Mouse (Mus musculus): ENCODE results near the gene Plekha5. TPM values are rescaled to one million over a fixed set of nuclear protein-coding genes. Genes with fewer than 3 reads are reported as not detected.
A peak's percentile ranks its signal among the peaks of the same experiment; 100 is the strongest.
"Not testable (repeated sequence)": the region's sequence is repeated elsewhere in the genome, so short reads cannot be mapped to it uniquely, and the experiment has no call there.

The Plekha5 gene
- polyA plus RNA-seq, 1 experiment from 2014 or later = 40.3 TPM

DNA sequence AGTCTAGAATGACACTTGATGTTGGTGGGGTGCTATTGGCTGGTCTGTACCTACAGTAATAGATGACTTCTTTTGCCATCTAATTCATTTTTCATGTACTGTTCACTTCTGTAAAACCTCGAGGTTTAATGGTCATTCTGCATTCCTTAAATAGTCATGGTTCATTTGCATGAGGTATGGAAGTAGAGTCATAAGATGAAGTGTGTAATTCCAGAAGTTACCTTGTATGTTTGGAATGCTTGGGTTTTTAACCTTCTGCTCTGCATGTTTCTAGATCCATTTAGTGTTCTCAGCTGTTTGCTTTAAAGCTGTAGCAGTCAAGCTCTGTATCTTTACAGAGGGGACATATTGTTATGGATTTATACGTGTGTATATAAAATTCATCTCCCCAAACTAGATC is 144.0 kb downstream of the Plekha5 start:
- no peak overlapping the region for H3K4me3 ChIP-seq
- H3K9ac ChIP-seq = no peak overlapping the region
- H3K4me1 ChIP-seq (replicated peaks) = peaks cover 8% of the 10 kb centered on the region; the same call in 1 of the 2 replicates
- WGBS = 71% methylated on average over 2 of the region's 2 CpGs
- ATAC-seq (ENCODE audit: low FRiP score, low read depth) = no peak
- H3K36me3 ChIP-seq = peaks cover 23% of the 10 kb centered on the region
- no peak overlapping the region for H3K27ac ChIP-seq (replicated peaks)
- no peaks in the 10 kb centered on the region for H3K27me3 ChIP-seq
- H3K4me2 ChIP-seq = no peak overlapping the region
- H3K9me3 ChIP-seq = no peaks in the 10 kb centered on the region

DNA sequence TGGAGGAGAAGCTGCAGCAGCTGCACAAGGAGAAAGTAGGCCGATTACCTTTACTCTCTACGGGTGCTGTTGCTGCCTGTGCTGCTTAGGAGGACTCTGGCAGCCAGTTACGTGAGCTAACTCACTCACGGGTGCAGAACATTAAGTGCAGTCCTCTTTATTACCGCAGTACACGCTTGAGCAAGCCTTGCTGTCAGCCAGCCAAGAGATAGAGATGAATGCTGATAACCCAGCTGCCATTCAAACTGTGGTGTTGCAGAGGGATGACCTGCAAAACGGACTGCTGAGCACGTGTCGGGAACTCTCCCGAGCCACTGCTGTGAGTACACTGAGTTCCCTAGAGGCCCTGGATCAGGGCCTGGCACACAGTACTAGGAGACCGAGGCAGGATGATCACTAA is 146.3 kb downstream of the Plekha5 start:
- ATAC-seq (ENCODE audit: low FRiP score, low read depth) = peak; percentile 70
- Histone ChIP-seq H3K4me3 (no peak overlapping the region), H3K4me2 (no peak overlapping the region), H3K27me3 (no peaks in the 10 kb centered on the region), H3K36me3 (peaks cover 43% of the 10 kb centered on the region), H3K4me1 (replicated peaks) (peaks cover 8% of the 10 kb centered on the region; the same call in 1 of the 2 replicates), H3K9ac (no peak overlapping the region), H3K9me3 (no peaks in the 10 kb centered on the region), H3K27ac (replicated peaks) (no peak overlapping the region)
- WGBS = 62% methylated on average over 11 of the region's 11 CpGs

DNA sequence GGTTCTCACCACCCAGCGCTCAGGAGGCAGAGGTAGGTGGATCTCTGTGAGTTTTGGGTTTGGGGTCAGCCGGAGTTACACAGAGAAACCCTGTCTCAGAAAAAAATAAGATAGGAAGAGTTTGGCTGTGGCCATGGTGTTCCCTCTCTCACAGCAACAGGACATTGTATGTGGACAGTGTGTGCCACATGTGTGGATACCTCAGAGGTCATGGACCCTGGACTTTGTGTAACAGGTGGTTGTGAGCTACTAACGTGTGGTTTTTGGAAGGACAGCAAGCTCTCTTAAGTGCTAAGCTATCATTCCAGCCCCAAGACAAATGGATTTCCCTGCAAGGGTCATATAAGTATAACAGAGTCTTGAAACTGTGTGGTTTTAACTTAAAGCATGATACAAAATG is 151.1 kb downstream of the Plekha5 start:
- ATAC-seq (ENCODE audit: low FRiP score, low read depth) = no peak
- H3K27me3 ChIP-seq = no peaks in the 10 kb centered on the region
- no peaks in the 10 kb centered on the region for H3K9me3 ChIP-seq
- H3K4me2 ChIP-seq = no peak overlapping the region
- H3K4me3 ChIP-seq = no peak overlapping the region
- peaks cover 60% of the 10 kb centered on the region for H3K36me3 ChIP-seq
- 0 out of 2 replicates have a peak, but pooled peaks cover 3% of the 10 kb centered on the region for H3K4me1 ChIP-seq (replicated peaks)
- H3K27ac ChIP-seq (replicated peaks) = no peak overlapping the region
- H3K9ac ChIP-seq = no peak overlapping the region
- 99% methylated on average over 3 of the region's 3 CpGs for whole genome bisulfite sequencing

DNA sequence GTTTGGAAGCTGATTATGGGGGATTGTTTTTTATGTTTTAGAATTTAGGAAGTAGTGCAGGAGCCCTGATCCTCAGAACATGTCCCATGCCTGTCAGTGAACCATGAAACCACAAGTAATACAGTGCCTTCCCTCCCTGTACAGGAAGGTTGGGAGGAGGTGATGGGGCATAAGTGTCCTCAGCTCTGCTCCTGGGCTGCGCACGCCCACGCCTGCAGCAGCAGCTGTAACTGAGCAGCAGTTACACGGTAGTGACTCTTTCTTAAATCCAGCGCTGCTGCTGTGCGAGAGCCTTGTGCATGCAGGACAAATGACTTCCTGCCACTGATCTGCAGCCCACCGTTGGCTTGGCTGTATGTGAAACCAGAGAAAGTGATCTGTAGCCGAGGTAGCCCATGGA is 152.3 kb downstream of the Plekha5 start:
- Histone ChIP-seq H3K4me1 (replicated peaks) (no peaks in the 10 kb centered on the region), H3K27me3 (no peaks in the 10 kb centered on the region), H3K9ac (no peak overlapping the region), H3K9me3 (no peaks in the 10 kb centered on the region), H3K27ac (replicated peaks) (no peak overlapping the region), H3K36me3 (peaks cover 54% of the 10 kb centered on the region), H3K4me2 (no peak overlapping the region), H3K4me3 (no peak overlapping the region)
- 89% methylated on average over 8 of the region's 8 CpGs for WGBS
- ATAC-seq (ENCODE audit: low FRiP score, low read depth) = no peak

DNA sequence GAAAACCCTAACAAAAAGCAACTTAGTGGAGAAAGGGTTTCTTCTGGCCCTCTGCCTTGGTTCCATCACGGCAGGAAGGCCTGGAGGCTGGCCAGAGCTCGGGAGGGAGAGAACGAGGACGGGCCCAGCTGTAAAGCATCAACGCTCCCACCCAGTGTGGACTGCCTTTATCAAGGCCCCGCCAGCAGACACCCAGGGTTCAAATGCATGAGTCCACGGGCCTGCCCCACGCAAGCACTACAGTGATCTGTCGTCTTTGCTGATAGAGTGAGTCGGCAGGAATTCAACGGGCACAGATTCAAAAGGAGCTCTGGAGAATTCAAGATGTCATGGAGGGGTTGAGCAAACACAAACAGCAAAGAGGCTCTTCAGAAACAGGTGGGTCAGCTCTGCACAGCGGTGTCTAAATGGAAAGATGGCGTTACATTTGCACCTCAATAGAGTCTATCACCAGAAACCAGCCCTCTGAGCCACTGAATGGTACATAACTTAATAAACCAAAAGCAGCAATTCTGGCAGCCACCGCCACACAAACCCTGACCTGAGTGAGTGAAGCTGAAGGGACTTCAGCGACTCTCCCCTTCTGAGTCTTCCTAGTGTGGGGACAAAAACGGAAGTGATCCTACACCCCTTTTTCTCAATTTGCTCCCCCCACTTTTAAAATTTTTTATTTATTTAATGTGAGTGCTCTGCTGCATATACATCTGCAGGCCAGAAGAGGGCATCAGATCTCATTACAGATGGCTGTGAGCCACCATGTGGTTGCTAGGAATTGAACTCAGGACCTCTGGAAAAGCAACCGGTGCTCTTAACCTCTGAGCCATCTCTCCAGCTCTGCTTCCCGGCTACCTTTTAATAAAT is 153.3 kb downstream of the Plekha5 start:
- no peaks in the 10 kb centered on the region for H3K27me3 ChIP-seq
- 0 out of 2 replicates have a peak, but pooled peaks have one; percentile 45 for ATAC-seq (ENCODE audit: low FRiP score, low read depth)
- H3K36me3 ChIP-seq = peaks cover 54% of the 10 kb centered on the region
- H3K27ac ChIP-seq (replicated peaks) = no peak overlapping the region
- 62% methylated on average over 18 of the region's 18 CpGs for WGBS
- H3K4me3 ChIP-seq = no peak overlapping the region
- H3K9me3 ChIP-seq = no peaks in the 10 kb centered on the region
- H3K9ac ChIP-seq = no peak overlapping the region
- H3K4me2 ChIP-seq = no peak overlapping the region
- H3K4me1 ChIP-seq (replicated peaks) = no peaks in the 10 kb centered on the region

DNA sequence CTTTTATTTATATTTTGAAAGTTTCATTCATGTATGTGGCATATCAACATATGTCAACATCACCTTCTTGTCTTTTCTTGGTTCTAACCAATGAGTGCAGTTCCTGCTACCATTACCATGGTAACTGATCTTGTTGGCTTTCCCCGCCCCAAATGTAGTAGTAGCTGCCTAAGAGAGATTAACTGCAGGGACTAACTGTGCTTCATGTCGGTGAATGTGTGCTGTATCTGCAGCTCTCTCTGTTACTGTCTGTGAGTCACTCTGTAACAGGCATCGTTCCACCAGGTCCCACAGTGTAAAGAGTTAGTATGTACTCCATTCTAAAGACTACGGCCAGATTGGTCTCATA is 153.9 kb downstream of the Plekha5 start:
- ATAC-seq (ENCODE audit: low FRiP score, low read depth) = no peak
- no peaks in the 10 kb centered on the region for H3K9me3 ChIP-seq
- 97% methylated on average over 4 of the region's 4 CpGs for WGBS
- no peak overlapping the region for H3K27ac ChIP-seq (replicated peaks)
- H3K27me3 ChIP-seq = no peaks in the 10 kb centered on the region
- H3K4me1 ChIP-seq (replicated peaks) = no peaks in the 10 kb centered on the region
- peaks cover 47% of the 10 kb centered on the region for H3K36me3 ChIP-seq
- H3K4me3 ChIP-seq = no peak overlapping the region
- no peak overlapping the region for H3K4me2 ChIP-seq
- no peak overlapping the region for H3K9ac ChIP-seq

DNA sequence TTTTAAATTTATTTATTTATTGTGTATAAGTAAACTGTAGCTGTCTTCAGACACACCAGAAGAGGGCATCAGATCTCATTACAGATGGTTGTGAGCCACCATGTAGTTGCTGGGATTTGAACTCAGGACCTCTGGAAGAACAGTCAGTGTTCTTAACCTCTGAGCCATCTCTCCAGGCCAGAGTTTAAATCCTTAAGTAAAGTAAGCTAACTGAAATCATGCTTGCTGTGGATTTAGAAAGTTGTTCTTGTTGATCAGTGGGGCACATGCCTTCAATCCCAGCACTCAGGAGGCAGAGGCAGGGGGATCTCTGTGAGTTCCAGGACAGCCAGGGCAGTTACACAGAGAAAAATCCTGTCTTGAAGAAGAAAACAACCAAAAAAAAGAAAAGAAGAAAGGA is 155.1 kb downstream of the Plekha5 start:
- not testable (repeated sequence) for H3K4me2 ChIP-seq; H3K27ac ChIP-seq (replicated peaks); H3K27me3 ChIP-seq; H3K9me3 ChIP-seq; H3K9ac ChIP-seq; H3K4me3 ChIP-seq; H3K4me1 ChIP-seq (replicated peaks); ATAC-seq (ENCODE audit: low FRiP score, low read depth)
- peaks cover 43% of the 10 kb centered on the region for H3K36me3 ChIP-seq

DNA sequence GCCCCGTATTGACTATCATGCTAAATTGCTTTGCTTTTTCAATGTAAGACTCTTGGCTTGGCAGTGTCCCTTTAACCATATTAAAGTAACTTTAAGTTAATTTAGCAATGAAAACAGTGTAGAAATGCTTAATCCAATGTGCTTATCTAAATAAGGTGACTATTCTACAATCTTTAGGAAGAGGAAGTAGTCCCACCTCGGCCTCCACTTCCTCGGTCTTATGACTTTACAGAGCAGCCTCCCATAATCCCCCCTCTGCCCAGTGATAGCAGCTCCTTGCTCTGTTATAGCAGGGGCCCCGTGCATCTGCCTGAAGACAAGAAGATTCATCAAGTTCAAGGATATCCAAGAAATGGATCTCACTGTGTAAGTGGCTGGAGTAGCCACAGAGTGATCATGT is 156.3 kb downstream of the Plekha5 start:
- H3K4me3 ChIP-seq = no peak overlapping the region
- no peak overlapping the region for H3K27ac ChIP-seq (replicated peaks)
- no peaks in the 10 kb centered on the region for H3K9me3 ChIP-seq
- H3K36me3 ChIP-seq = peaks cover 34% of the 10 kb centered on the region
- no peak for ATAC-seq (ENCODE audit: low FRiP score, low read depth)
- WGBS = 86% methylated on average over 4 of the region's 4 CpGs
- H3K9ac ChIP-seq = no peak overlapping the region
- H3K4me1 ChIP-seq (replicated peaks) = no peaks in the 10 kb centered on the region
- no peak overlapping the region for H3K4me2 ChIP-seq
- H3K27me3 ChIP-seq = no peaks in the 10 kb centered on the region

DNA sequence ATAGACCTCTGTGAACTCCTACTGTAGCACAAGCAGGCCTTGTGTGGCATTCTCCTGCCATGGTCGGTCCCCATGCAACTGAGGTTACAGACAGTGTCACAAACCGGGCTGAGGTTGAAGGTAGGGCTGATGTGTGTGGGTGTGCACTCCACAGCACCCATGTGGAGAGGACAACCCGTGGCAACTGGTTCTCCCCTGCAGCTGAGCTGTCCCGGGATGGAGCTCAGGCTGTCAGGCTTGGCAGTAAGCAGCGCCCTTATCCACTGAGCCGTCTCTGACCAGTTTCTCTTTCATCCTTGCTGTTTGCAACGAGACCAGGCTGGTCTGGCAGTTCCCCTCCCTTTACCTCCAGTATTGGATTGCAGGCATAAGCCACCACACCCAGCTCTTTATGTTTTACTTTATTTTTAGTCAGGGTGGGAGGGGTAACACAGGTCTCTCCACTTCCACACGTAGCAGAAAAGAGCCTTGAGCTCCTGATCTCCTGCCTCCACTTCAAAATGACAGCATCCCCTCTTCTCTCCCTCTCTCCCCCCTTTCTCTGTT is 162.9 kb downstream of the Plekha5 start:
- Histone ChIP-seq H3K9me3 (no peaks in the 10 kb centered on the region), H3K36me3 (peaks cover 53% of the 10 kb centered on the region), H3K4me3 (no peak overlapping the region), H3K4me2 (no peak overlapping the region), H3K27me3 (no peaks in the 10 kb centered on the region), H3K4me1 (replicated peaks) (no peaks in the 10 kb centered on the region), H3K27ac (replicated peaks) (no peak overlapping the region), H3K9ac (no peak overlapping the region)
- WGBS = 90% methylated on average over 8 of the region's 8 CpGs
- ATAC-seq (ENCODE audit: low FRiP score, low read depth) = no peak

DNA sequence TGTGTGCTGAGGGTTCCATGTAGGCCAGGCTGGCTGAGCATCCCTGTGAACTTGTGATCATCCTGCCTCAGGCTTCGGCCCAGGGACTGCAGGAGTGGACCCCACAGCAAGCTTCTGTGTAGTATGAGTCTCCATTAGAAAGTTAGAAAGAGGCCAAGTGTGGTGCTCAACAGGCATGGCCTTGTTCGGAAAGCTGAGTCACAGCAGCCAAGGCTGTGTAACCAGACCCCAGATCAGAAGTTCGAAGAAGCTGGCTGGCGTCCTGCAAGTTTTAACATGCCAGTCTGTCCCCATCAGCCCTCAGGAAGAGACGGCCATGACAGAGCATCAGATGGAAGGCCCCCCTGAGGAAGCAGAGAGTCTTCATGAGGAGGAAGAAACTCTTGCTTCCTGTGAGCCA is 167.5 kb downstream of the Plekha5 start:
- no peaks in the 10 kb centered on the region for H3K9me3 ChIP-seq
- no peak overlapping the region for H3K27ac ChIP-seq (replicated peaks)
- H3K36me3 ChIP-seq = peaks cover 75% of the 10 kb centered on the region
- H3K4me2 ChIP-seq = no peak overlapping the region
- no peak overlapping the region for H3K9ac ChIP-seq
- 95% methylated on average over 5 of the region's 5 CpGs for WGBS
- no peak overlapping the region for H3K4me3 ChIP-seq
- H3K27me3 ChIP-seq = no peaks in the 10 kb centered on the region
- no peak for ATAC-seq (ENCODE audit: low FRiP score, low read depth)
- H3K4me1 ChIP-seq (replicated peaks) = no peaks in the 10 kb centered on the region

DNA sequence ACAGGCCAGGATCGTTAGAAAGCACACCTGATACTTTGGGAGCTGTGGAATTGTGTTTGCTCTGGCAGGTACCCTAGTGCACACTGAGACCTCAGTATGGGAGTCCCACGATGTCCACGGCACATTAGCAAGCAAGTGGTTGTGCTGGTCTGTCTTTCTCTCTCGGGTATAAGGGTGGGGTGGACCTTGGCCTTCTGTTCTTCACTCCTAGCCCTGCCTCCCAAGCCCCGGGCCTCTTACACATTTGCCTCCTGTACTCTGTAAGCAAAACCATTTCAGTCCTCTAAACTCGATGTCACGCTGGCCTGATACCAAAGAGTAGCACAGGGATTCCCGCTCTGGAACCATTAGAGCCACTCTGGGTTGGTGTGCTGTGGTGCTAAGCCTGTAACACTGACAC is 168.9 kb downstream of the Plekha5 start:
- H3K9me3 ChIP-seq = no peaks in the 10 kb centered on the region
- no peaks in the 10 kb centered on the region for H3K27me3 ChIP-seq
- H3K9ac ChIP-seq = no peak overlapping the region
- 0 out of 2 replicates have a peak, but pooled peaks cover 4% of the 10 kb centered on the region for H3K4me1 ChIP-seq (replicated peaks)
- no peak overlapping the region for H3K4me3 ChIP-seq
- no peak overlapping the region for H3K4me2 ChIP-seq
- peaks cover 64% of the 10 kb centered on the region for H3K36me3 ChIP-seq
- 93% methylated on average over 8 of the region's 8 CpGs for WGBS
- H3K27ac ChIP-seq (replicated peaks) = no peak overlapping the region
- ATAC-seq (ENCODE audit: low FRiP score, low read depth) = no peak

DNA sequence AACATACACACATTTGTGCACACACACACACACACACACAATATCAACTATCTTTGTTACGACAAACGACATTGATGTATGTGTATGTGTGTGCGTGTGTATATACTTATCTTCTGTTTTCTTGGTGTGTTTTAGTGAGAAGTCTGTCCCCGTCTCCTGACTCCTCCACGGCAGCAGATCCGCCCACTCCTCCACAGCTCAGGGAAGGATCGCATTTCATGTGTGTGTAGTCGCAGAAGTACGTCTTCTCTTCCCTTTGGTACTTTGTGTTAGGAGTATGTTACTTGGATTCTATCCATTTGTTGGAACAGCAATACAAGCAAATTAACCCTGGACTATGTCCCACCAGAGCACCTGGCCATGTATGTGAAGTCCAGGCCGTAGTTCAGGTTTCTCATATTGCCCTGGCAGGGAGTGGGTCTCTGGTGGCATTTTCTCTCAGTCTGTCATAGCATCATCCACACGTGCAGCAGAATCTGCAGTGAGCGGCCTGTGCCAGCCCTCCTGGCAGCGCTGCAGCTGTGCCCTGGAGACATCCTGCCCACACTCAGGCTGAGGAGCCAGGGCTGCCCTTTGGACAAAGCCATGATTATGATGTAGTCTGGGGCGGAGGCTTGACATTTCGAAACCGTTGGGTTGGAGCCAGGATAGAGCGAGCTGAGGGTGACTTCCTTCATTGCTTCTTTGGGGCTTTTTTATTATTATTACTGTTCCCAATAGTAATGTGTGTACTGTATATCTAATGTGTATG is 169.7 kb downstream of the Plekha5 start:
- no peak overlapping the region for H3K27ac ChIP-seq (replicated peaks)
- no peak overlapping the region for H3K9ac ChIP-seq
- H3K9me3 ChIP-seq = no peaks in the 10 kb centered on the region
- no peak overlapping the region for H3K4me2 ChIP-seq
- H3K4me3 ChIP-seq = no peak overlapping the region
- WGBS = 84% methylated on average over 17 of the region's 17 CpGs
- H3K27me3 ChIP-seq = no peaks in the 10 kb centered on the region
- no peak for ATAC-seq (ENCODE audit: low FRiP score, low read depth)
- peaks cover 56% of the 10 kb centered on the region for H3K36me3 ChIP-seq
- 0 out of 2 replicates have a peak, but pooled peaks cover 5% of the 10 kb centered on the region for H3K4me1 ChIP-seq (replicated peaks)
